Mouse (Mus musculus) intestine, embryonic 15.5 days (tissue): ENCODE results near the gene Cdhr1. TPM values are rescaled to one million over a fixed set of nuclear protein-coding genes. Genes with fewer than 3 reads are reported as not detected.

ENCODE experiments used
- ATAC-seq: fragments of 200-750 bp; cut with Nextera tagmentation; 2 replicates; pipeline ENCODE4 v1.8.0; 2017; ENCODE audit warnings: moderate TSS enrichment, moderate library complexity
- H3K27ac ChIP-seq: fragments of 300-500 bp; sonication (generic); 2 replicates; pipeline ENCODE4 v1.5.1; 2015; ENCODE audit warnings: mild to moderate bottlenecking, inconsistent platforms
- H3K27me3 ChIP-seq: fragments of 300-500 bp; sonication (generic); replicated peaks from 2 replicates; pipeline ENCODE4 v1.6.1; 2015; ENCODE audit warnings: inconsistent platforms
- H3K36me3 ChIP-seq: fragments of 300-500 bp; sonication (generic); 2 replicates; pipeline ENCODE4 v1.6.1; 2015; ENCODE audit warnings: inconsistent platforms
- H3K4me1 ChIP-seq: fragments of 300-500 bp; sonication (generic); replicated peaks from 2 replicates; pipeline ENCODE4 v1.6.1; 2015; ENCODE audit warnings: inconsistent platforms
- H3K4me2 ChIP-seq: fragments of 300-500 bp; sonication (generic); replicated peaks from 2 replicates; pipeline ENCODE4 v1.6.1; 2015; ENCODE audit warnings: mild to moderate bottlenecking, inconsistent platforms
- H3K4me3 ChIP-seq: fragments of 300-500 bp; sonication (generic); replicated peaks from 2 replicates; pipeline ENCODE4 v1.5.1; 2015; ENCODE audit warnings: inconsistent platforms
- H3K9ac ChIP-seq: fragments of 300-500 bp; sonication (generic); 2 replicates; pipeline ENCODE4 v1.6.1; 2015; ENCODE audit warnings: inconsistent platforms
- H3K9me3 ChIP-seq: fragments of 300-500 bp; sonication (generic); 2 replicates; pipeline ENCODE4 v1.6.1; 2016; ENCODE audit warnings: inconsistent platforms
- WGBS: fragments of 180-500 bp; shearing (Covaris S2); methylation state at CpG from one replicate; pipeline ENCODE4 v1.1.7; 2015; 5-methylcytosine and 5-hydroxymethylcytosine counted together
- polyA plus RNA-seq: library from polyadenylated mRNA; unstranded; fragments of >200 nt; fragmentation: Nextera tagmentation; extraction: Ambion mirVana; gene quantifications from 2 replicates; pipeline ENCODE4 v1.2.1, GENCODE M21; 2015

Gene Cdhr1
- polyA plus RNA-seq, 1 experiment from 2014 or later = 0.34 TPM

GRCm38 (mm10) chr14:37066636-37067035 lies 31.5 kb downstream of the Cdhr1 start:
- no peaks in the 10 kb centered on the region for H3K36me3 ChIP-seq
- H3K4me2 ChIP-seq = no peak overlapping the region
- no peaks in the 10 kb centered on the region for H3K27me3 ChIP-seq
- H3K9ac ChIP-seq = no peak overlapping the region
- no peaks in the 10 kb centered on the region for H3K9me3 ChIP-seq
- ATAC-seq = no peak
- H3K4me3 ChIP-seq = no peak overlapping the region
- 62% methylated on average over 2 of the region's 2 CpGs for WGBS
- H3K27ac ChIP-seq = no peak overlapping the region
- H3K4me1 ChIP-seq = no peaks in the 10 kb centered on the region

- Histone ChIP-seq H3K36me3 (no peaks in the 10 kb centered on the region), H3K9me3 (no peaks in the 10 kb centered on the region), H3K4me2 (no peak overlapping the region), H3K9ac (no peak overlapping the region), H3K4me3 (no peak overlapping the region), H3K27ac (no peak overlapping the region), H3K4me1 (no peaks in the 10 kb centered on the region), H3K27me3 (no peaks in the 10 kb centered on the region)
- WGBS = 52% methylated on average over 2 of the region's 2 CpGs
- ATAC-seq = no peak
Observed at GRCm38 (mm10) chr14:37064849-37065248, 33.3 kb downstream of the Cdhr1 start.

- WGBS = 57% methylated on average over 1 of the region's 1 CpGs
Observed at GRCm38 (mm10) chr14:37048914-37049410, 49.2 kb downstream of the Cdhr1 start, which contains the start of gene Rgr. Gene Rgr (minus strand): TSS chr14:37048964.

GRCm38 (mm10) chr14:37034432-37034831 lies 63.7 kb downstream of the Cdhr1 start:
- ATAC-seq = no peak
- no peak overlapping the region for H3K4me3 ChIP-seq
- H3K4me1 ChIP-seq = no peaks in the 10 kb centered on the region
- no peaks in the 10 kb centered on the region for H3K9me3 ChIP-seq
- WGBS = 47% methylated on average over 5 of the region's 5 CpGs
- no peak overlapping the region for H3K4me2 ChIP-seq
- H3K36me3 ChIP-seq = no peaks in the 10 kb centered on the region
- no peak overlapping the region for H3K9ac ChIP-seq
- no peaks in the 10 kb centered on the region for H3K27me3 ChIP-seq
- no peak overlapping the region for H3K27ac ChIP-seq

More at GRCm38 (mm10) chr14:37048914-37049410, 49.2 kb downstream of the Cdhr1 start, which contains the start of gene Rgr:
- Histone ChIP-seq H3K4me1 (no peaks in the 10 kb centered on the region), H3K9me3 (no peaks in the 10 kb centered on the region), H3K4me3 (no peak within 1 kb of the TSS), H3K36me3 (no peaks in the 10 kb centered on the region), H3K27ac (no peak within 1 kb of the TSS), H3K27me3 (no peaks in the 10 kb centered on the region), H3K9ac (no peak within 1 kb of the TSS), H3K4me2 (no peak within 1 kb of the TSS)
- ATAC-seq = no peak

- H3K9ac ChIP-seq = no peak overlapping the region
- 14% methylated on average over 7 of the region's 7 CpGs for WGBS
- peak; percentile 75 for ATAC-seq
- no peaks in the 10 kb centered on the region for H3K4me1 ChIP-seq
- no peaks in the 10 kb centered on the region for H3K27me3 ChIP-seq
- no peak overlapping the region for H3K27ac ChIP-seq
- H3K9me3 ChIP-seq = no peaks in the 10 kb centered on the region
- H3K4me3 ChIP-seq = no peak overlapping the region
- no peaks in the 10 kb centered on the region for H3K36me3 ChIP-seq
- no peak overlapping the region for H3K4me2 ChIP-seq
Observed at GRCm38 (mm10) chr14:37033241-37033640, 64.9 kb downstream of the Cdhr1 start.

- Histone ChIP-seq H3K4me2 (no peak overlapping the region), H3K36me3 (no peaks in the 10 kb centered on the region), H3K27ac (no peak overlapping the region), H3K9me3 (no peaks in the 10 kb centered on the region), H3K4me3 (no peak overlapping the region), H3K4me1 (no peaks in the 10 kb centered on the region), H3K9ac (no peak overlapping the region), H3K27me3 (no peaks in the 10 kb centered on the region)
- 72% methylated on average over 11 of the region's 11 CpGs for WGBS
- no peak for ATAC-seq
Observed at GRCm38 (mm10) chr14:37032481-37033104, 65.6 kb downstream of the Cdhr1 start.

- no peak overlapping the region for H3K27ac ChIP-seq
- H3K4me1 ChIP-seq = no peaks in the 10 kb centered on the region
- WGBS = 84% methylated on average over 3 of the region's 3 CpGs
- no peak overlapping the region for H3K4me3 ChIP-seq
- no peak for ATAC-seq
- H3K4me2 ChIP-seq = no peak overlapping the region
- H3K9ac ChIP-seq = no peak overlapping the region
- H3K36me3 ChIP-seq = no peaks in the 10 kb centered on the region
- H3K9me3 ChIP-seq = no peaks in the 10 kb centered on the region
- no peaks in the 10 kb centered on the region for H3K27me3 ChIP-seq
Observed at GRCm38 (mm10) chr14:37028555-37028954, 69.6 kb downstream of the Cdhr1 start.

GRCm38 (mm10) chr14:37027951-37028350 lies 70.2 kb downstream of the Cdhr1 start:
- ATAC-seq = no peak
- no peak overlapping the region for H3K27ac ChIP-seq
- WGBS = 89% methylated on average over 3 of the region's 3 CpGs

More at GRCm38 (mm10) chr14:37027951-37028350, 70.2 kb downstream of the Cdhr1 start:
- Histone ChIP-seq H3K36me3 (no peaks in the 10 kb centered on the region), H3K4me2 (no peak overlapping the region), H3K9me3 (no peaks in the 10 kb centered on the region), H3K4me1 (no peaks in the 10 kb centered on the region), H3K9ac (no peak overlapping the region), H3K27me3 (no peaks in the 10 kb centered on the region), H3K4me3 (no peak overlapping the region)

Other genes with a start within 250 kb of the Cdhr1 start
- 29.4 and 35.1 TPM in 2 replicates for gene Ccser2, start 129.6 kb downstream of the Cdhr1 start, polyA plus RNA-seq
- not detected in 2 replicates for gene Rgr, start 49.4 kb downstream of the Cdhr1 start, polyA plus RNA-seq
- gene Lrit1, start 43.5 kb downstream of the Cdhr1 start, polyA plus RNA-seq = not detected in 2 replicates
- not detected in 2 replicates for gene Lrit2, start 30.4 kb downstream of the Cdhr1 start, polyA plus RNA-seq
- gene 2610528A11Rik, start 15.7 kb upstream of the Cdhr1 start, polyA plus RNA-seq = 59.3 and 59.7 TPM in 2 replicates
- 300 and 309 TPM in 2 replicates for gene Ghitm, start 36.9 kb upstream of the Cdhr1 start, polyA plus RNA-seq